In the genomic region with DNA sequence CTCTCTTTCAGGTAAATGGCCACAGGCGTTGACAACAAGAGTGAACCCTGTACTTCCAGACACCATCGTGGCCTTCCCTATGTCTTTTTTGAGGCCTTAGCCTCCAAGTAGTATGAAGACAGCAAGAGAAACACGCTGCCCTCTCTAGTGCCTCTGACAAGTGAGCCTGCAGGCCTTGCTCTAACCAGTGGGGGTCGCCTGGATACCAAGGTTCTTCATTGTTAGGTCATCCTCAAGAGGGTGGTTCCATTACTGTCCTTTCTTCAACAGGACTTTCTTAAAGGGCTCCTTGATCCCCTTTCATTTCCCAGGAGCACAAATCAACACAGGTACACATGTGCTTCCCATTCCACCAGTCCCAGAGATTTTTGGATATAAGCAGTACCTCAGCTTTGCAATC, we compare ENCODE assay signal across 8 mouse cellular contexts.
DNase-seq lines count a peak whose midpoint lies in the region; ATAC-seq and TF ChIP-seq lines count a peak whose summit lies in the region.

No protein-coding gene starts in this region.

- no peaks in the 10 kb centered on the region for H3K9me3 ChIP-seq in ES-E14 (ENCODE audit: control insufficient read depth, insufficient read depth, low read depth, low read length)
- H3K9me3 ChIP-seq in limb, embryonic 11.5 days (ENCODE audit: control insufficient read depth, low read length), result no peaks in the 10 kb centered on the region

- in situ Hi-C loops in ES-E14 (cut with MboI; ENCODE audit: low sequenced_read_pairs in 2 of 2, unreplicated experiment in 2 of 2), result loop anchor here in 1 of 2 experiments (25.0 kb wide), 1 partner anchor 688 kb away; the partner anchor contains the start of gene Basp1

- no peaks in the 10 kb centered on the region for H3K27me3 ChIP-seq in limb, embryonic 11.5 days (ENCODE audit: control insufficient read depth, insufficient read depth, low read length)

- H3K4me1 ChIP-seq in ES-E14 (ENCODE audit: control insufficient read depth in 2 of 2, insufficient read depth in 2 of 2, low read length in 2 of 2, poor library complexity in 1 of 2), result no peaks in the 10 kb centered on the region
- no peaks in the 10 kb centered on the region for H3K4me1 ChIP-seq in limb, embryonic 11.5 days (ENCODE audit: control insufficient read depth, insufficient read depth, low read length)

- 37% methylated on average over 4 of the region's 4 CpGs for WGBS in limb, embryonic 11.5 days

- H3K27ac ChIP-seq in ES-E14 (ENCODE audit: insufficient read depth, low read depth, low read length, poor library complexity, severe bottlenecking), result no peak overlapping the region
- H3K27ac ChIP-seq in limb, embryonic 11.5 days (replicated peaks; ENCODE audit: low read depth, low read length), result no peak overlapping the region

- no peak for ATAC-seq in limb, embryonic 11.5 days (ENCODE audit: insufficient number of reproducible peaks, low FRiP score, low TSS enrichment, low read depth)

- no peak overlapping the region for H3K4me3 ChIP-seq in ES-E14 (ENCODE audit: insufficient read depth in 1 of 2, low read depth in 1 of 2, low read length in 2 of 2, poor library complexity in 1 of 2, severe bottlenecking in 1 of 2)
- no peak overlapping the region for H3K4me3 ChIP-seq in limb, embryonic 11.5 days (ENCODE audit: low read depth, low read length)

- H3K36me3 ChIP-seq in ES-E14 (ENCODE audit: control insufficient read depth, insufficient read depth, low read length, poor library complexity, severe bottlenecking), result no peaks in the 10 kb centered on the region
- H3K36me3 ChIP-seq in limb, embryonic 11.5 days (ENCODE audit: control insufficient read depth, insufficient read depth, low read length), result no peaks in the 10 kb centered on the region

- peak; percentile 46 for DNase-seq in heart, postnatal 4 days
- no peak for DNase-seq in heart, adult 8-10 months (ENCODE audit: low spot score)
- DNase-seq in ES-E14 (ENCODE audit: low read depth, low spot score), result peak; percentile 35
- DNase-seq in cerebellum, postnatal 14 days, result peak; percentile 82 to 87
- DNase-seq in gastrocnemius, postnatal 36 days, result peak; percentile 16 to 26
- peak; percentile 50 for DNase-seq in limb, embryonic 11.5 days (ENCODE audit: low spot score)
- DNase-seq in retina, postnatal 1 day, result peak; percentile 65
- DNase-seq in c-Kit-positive CD71-positive TER-119-positive erythroid progenitor cells, embryonic 14.5 days (ENCODE audit: low spot score), result no peak

- H3K9ac ChIP-seq in ES-E14 (ENCODE audit: insufficient read depth, low read depth, low read length, poor library complexity, severe bottlenecking), result no peak overlapping the region
- no peak overlapping the region for H3K9ac ChIP-seq in limb, embryonic 11.5 days (ENCODE audit: low read length)

- H3K4me2 ChIP-seq in limb, embryonic 11.5 days (ENCODE audit: low read depth, severe bottlenecking), result no peak overlapping the region

- intact Hi-C loops in gastrocnemius, postnatal 36 days (cut with DNase I), result loop anchor here (10.0 kb wide), 1 partner anchor 840 kb away; no protein-coding TSS in a partner anchor

TF ChIP-seq in ES-E14, 5 proteins besides CTCF, POLR2A, EP300 and RAD21:
- TF ChIP-seq HCFC1 (IDR thresholded peaks at IDR 0.05; ENCODE audit: borderline replicate concordance, insufficient read depth, low read length) (no peak), MAFK (IDR thresholded peaks at IDR 0.05; ENCODE audit: insufficient read depth, low read depth, low read length) (no peak), ZC3H11A (IDR thresholded peaks at IDR 0.05; ENCODE audit: borderline replicate concordance, low read depth, low read length) (peak; percentile 87), ZNF384 (IDR thresholded peaks at IDR 0.05; ENCODE audit: low read depth, low read length) (no peak), CHD2 (IDR thresholded peaks at IDR 0.05; ENCODE audit: low read depth, low read length) (no peak)

Comparison
In these comparisons a context has a peak if more than half of its experiments do, and no peak if none do; other contexts are left out.
1. DNase-seq: peak in heart, postnatal 4 days (single experiment), ES-E14 (single experiment), cerebellum, postnatal 14 days (2 of 2), gastrocnemius, postnatal 36 days (2 of 2), limb, embryonic 11.5 days (single experiment) and retina, postnatal 1 day (single experiment); none in heart, adult 8-10 months (single experiment) and c-Kit-positive CD71-positive TER-119-positive erythroid progenitor cells, embryonic 14.5 days (single experiment).